Mouse (Mus musculus): ENCODE data around the gene Cald1.
A peak's percentile ranks its signal among the peaks of the same experiment; 100 is the strongest.

Cald1 gene

DNA sequence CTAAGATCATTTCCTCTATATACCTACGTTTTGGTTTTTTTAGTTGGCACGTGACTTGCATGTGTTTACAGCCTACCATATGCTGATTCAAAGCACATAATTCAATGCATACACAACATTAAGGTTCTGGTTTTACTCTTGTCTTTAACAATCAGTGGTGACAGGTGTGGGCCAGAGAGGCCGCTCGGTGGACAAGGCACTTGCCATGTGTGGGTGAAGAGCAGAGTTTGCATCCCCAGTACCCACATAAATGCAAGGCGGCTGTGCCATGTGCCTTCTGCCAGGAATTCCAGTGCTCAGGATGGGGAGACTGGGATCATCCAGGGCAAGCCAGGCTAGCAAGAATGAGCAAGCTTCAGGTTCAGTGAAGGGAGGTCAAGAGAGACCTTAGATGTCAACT lies 14.8 kb downstream of the Cald1 start:
- DNase-seq (ENCODE audit: low spot score): no peak

DNA sequence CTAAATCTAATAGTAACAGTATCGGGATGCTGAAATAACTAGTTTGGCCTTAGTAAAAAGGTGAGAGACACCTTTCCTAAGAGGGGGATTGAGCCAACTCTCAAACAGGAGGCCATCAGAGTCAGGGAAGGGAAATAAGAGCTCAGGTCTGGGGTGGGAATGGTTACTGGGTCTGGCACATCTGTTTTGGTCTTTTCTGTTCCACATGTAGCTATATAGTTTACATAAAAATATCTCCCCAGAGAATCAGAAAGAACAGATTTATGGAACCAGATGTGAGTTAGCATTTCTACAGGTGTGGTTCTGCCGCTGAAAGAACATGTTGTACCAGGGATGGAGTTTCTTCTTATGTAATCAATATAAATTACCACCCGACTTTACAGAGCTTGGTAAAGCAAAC lies 17.1 kb downstream of the Cald1 start:
- no peak for DNase-seq (ENCODE audit: low spot score)

DNA sequence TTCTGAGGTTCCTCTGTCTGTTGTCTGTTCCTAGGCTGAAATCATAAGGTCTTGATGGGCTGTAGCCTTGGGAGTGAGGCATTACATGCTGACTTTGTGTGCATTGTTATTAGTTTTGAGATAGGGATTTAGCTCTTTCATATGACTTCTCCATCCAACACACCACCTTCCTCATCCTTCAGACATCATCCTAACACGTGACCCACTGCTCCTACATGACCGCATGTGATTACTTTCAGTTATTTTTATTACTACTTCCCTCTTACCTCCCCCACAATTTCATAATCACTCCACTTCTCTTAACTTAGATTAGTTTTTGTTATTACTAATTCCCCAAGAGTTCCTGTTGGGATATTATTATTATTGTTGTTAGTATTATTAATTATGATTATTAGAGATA lies 21.2 kb downstream of the Cald1 start:
- no peak for DNase-seq (ENCODE audit: low spot score)

DNA sequence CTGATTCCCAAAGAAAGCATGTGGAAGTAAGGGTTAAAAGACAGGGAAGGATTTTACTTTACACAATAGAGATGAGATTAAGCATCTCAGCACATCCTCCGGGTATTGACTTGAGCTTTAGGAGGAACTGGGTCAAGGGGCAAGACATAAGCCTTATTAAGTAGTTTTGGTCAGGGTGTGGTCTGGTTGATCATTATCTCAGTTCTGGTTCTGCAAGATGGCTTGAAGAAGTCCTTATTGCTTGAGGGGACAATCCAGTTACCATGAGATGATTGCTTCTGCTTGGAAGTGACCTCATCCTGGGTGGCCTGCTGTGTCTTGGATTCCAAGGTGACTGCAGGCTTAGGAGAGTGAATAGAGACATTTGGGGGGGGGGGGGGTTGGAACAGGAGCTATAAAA lies 21.9 kb downstream of the Cald1 start:
- DNase-seq (ENCODE audit: low spot score): peak; percentile 43

DNA sequence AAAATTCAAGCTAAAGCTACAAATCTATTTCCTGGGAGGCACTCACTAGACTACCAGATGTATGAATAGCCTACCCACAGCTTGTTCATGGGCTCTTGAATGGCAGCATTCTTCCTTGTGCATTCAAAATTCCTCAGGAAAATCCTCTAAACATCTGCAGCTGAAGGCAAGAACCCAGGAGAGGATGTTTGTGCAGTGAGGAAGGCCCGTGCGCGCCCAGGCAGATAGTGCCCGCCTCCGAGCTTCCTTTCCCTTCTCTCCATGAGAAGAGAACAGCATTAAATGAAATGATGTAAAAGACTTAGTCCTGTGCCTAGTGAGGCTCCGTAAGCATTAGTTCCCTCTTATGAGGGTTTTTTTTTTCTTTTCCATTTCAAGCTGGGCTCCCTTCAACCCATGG lies 24.6 kb downstream of the Cald1 start:
- no peak for DNase-seq (ENCODE audit: low spot score)

DNA sequence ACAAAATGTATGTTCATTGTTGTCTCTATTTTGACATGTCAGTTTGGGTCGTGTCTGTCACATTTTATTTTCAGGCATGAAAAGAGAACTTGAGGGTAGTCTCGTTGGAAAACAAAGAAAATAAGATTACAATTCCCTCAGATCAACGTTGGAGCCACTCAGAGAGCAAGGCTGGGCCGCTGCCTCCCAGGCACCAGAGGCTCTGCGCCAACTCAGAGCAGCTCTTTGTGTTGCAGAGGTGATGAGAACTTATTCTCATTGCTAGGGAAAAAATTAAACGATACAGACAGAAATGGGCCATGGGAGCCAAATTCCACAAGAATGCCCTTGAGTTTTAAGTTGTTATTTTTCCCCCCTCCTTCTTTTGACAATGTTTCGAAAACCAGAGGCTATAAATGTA lies 25.0 kb downstream of the Cald1 start:
- no peak for DNase-seq (ENCODE audit: low spot score)

DNA sequence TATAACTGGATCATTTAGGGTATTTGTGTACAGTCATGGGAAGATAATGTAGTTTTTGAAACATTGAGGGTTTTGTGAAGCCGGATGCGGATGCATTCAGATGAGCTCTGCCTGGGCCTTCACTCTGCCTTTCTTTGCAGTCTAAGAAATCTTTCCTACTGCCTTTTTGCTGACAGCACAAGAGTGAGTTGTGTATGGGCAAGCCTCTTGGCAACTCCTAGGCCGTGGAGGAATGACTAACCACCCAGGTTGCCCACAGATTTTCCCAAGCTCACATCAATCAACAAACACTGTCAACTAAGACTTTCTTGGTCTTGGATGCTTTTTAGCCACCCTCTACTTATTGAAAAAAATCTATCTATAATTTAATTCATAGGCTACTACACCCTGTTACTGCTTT lies 26.2 kb downstream of the Cald1 start:
- DNase-seq (ENCODE audit: low spot score): no peak

DNA sequence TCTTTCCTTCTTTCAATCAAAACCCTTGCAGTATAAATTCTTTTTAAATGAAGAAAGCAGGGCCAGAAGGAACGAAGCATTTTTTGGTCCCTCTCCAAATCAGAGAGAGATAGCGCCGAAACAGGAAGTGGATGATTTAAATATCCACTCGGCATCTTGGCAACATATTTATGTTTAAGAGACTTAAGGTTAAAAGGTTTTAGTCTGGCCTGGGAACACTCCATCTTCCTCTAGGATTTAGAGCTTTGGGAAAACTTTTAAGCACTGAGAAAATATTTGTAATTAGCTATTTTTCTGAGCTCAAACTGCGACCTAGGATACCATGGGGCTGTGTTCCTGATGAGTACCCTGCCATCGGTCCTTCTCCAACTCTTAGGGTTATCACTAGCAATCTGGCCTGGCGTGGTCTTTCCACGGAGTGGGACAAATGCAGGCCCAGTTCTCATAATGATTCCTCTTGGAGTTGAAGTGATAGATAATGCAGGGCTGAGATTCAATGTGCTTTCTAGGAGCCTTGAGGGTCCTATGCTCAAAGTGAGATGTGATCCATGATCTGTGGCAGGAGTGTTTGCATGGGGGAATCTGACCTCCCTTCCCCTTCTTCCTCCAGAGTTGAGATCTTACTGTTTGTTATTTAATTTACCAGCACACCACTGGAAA lies 28.4 kb downstream of the Cald1 start:
- DNase-seq (ENCODE audit: low spot score): no peak

DNA sequence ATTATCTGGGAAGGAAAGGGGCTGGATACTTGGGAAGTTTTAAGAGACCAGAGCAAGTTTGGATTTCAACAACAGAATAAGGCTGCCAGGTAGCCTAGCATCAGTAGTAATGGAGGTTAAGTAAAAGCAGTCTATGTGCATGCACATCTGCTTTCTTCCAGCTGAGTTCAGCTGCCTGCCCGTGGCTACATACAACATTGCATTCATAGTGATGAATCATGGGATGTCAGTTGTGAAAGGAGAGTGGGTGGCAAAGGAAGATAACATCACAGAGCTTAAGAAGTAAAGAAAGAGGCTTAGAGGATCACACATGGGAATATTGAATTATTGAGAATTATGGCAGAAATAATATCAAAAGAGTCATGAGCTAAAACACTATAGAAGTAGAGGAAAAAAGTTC lies 29.8 kb downstream of the Cald1 start:
- no peak for DNase-seq (ENCODE audit: low spot score)

DNA sequence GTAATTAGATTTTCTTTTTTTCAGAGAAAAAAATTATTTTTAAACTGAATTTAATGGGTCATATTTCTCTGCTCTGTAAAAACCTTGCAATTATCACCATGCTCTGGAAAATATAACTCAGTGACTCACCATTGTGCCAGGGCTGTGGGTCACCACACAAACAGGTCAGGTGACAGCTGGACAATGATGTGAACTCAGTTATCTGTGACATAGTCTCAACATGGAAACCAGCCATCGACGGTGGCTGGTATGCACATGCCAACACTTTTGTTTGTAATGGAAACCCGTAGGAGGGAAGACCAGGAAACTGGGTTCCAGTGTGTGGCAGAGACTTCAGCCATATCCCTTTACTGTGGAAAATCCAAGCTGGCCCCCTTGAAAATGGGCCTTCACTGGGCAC lies 35.5 kb downstream of the Cald1 start:
- DNase-seq (ENCODE audit: low spot score): peak; percentile 24

DNA sequence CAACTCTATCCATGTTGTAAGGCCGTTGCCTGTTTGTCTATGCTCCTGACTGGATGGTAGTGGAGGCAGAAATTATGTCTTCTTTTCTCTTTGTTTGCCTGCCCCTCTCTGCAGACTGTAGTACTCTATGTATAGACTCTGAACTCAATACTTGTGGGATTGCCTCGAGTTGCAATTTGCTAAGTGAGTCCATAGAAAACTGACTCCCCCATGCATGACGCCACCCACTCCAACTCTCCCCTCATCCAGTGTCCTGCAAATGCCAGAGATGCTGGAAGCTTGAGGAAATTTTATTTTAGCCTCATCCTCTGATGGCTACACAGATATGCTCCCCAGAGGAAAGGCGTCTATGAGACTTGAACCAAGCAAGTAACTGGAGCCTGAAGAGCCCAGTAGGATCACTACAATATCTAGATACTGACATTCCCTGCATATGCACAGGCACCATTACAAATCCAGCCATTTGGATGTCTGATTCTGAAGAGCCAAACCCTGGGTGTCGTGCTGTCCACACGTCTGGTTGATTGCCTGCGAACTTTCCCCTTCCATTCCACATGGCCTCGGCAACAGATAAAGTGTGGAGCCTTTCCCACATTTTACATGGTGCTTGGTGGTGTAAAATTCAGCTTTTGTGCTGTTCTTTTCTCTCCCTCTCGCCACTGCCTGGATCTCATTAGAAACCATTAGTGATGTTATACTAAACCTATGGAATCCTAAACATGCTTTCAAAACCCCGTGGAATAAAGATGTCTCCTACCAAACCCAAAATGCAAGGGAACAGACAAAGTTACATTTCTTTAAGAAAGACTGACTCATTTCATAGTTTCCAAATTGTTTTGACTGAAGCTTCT lies 39.5 kb downstream of the Cald1 start:
- DNase-seq (ENCODE audit: low spot score): peak; percentile 21

DNA sequence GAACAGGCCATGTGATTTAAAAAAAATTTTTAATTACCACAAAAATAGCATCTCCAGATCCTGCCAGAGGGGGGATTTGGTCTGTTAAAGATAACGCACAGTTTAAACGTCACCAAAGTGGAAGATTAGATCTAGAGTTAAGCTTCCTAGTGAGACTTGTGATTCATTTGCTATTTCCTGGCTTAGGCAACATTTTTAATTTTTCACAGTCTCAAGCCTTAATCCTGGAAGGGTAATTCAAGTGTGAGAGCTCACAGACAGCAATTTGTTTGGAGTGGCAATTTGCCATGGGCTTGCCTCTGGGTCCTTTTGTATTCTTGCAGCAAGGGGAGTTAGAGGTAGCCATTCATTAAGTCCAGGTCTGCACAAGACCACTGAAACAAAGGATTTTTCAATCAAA lies 40.4 kb downstream of the Cald1 start:
- peak; percentile 51 for DNase-seq (ENCODE audit: low spot score)

DNA sequence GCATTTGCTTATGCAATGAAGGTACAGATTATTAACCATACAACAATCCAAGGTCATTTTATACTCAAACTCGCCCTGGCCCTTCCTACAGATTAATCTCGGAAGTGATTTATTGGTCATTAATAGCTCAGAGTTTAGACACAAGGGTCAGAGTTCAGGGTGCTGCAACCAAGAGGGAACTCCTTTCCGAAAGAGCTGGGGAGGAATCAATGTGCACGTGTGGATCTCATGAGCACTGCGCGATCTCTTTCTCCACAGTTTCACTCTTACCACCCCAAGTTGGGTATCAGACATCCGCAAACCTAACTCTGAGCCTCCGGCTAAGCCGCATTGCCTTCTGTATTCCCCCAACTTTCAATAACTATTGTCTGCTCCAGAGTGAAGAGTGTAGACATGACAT lies 41.9 kb downstream of the Cald1 start:
- no peak for DNase-seq (ENCODE audit: low spot score)

DNA sequence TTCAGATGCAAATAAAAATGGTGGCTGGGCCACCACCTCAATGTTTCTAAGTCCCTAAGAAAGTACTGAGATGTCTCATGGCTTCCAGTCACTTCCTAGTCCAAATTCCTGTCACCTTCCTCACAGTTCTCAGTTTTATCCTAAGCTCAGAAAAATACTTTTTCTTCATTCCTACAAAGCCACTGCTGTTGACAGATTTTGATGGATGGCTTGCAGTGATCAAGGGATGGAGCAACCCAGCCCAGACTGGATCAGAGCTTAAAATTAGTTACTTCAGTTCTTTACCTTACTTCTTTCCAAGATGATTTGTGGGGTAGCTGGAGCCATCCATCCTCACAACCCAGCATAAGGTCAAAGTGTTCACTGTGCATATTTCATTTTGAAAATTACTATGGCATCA lies 42.8 kb downstream of the Cald1 start:
- DNase-seq (ENCODE audit: low spot score): no peak

DNA sequence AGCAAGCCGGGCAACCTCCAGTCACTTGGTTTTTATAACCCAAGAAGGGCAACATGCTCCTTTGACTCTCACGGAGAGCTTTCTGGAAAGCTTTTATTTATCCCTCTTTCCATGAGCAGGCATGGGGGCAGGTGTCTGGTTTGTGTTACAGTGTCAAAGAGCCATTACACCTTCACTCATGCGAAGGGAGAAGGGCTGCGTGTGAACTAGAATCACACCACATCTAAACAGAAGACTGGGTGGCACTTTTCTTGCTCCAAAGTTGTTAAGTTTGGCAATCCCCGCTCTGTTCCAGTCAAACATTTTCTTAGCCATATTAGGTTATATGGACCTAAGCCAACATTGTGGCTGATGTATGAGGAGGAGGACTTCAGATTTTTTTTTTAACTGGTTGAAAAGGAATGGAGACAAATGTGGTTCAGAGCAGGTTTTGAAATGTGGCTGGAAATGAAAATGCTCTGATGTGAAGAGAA lies 43.8 kb downstream of the Cald1 start:
- DNase-seq (ENCODE audit: low spot score): no peak

DNA sequence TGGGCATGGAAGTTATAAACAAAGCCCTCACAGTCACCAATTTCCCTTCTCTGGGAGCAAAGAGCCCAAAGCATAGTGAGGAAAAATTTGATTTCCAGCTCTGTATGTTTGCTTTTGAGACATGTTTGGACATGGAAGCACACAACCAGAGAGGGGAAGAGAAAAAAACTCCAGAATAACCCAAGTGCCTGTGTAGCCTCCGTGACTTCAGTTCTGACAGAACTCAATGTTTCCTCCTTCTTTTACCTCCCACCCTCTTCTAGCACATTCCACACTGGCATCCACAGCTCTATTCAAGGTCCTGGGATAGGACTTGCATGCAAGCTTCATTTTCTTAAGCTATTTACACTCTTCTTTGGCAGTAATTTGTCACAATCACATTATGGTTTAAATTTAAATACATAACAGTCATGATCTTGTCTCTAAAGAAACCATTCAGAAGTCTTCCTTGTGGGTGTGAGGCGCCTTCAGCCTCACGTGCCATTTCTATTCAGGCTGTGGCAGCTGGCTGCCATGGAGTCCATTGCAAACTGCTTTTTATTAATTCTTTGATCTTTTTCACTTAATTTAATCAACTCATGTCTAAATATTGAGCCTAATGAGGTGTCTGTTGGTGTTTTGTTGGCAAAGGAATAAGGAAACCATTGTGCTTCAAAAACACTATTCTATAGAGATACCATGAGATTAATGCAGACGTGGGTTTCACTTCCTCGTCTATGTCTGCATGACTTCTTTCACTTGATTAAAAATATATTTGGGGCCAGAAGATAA lies 49.9 kb downstream of the Cald1 start:
- peak; percentile 10 for DNase-seq (ENCODE audit: low spot score)

DNA sequence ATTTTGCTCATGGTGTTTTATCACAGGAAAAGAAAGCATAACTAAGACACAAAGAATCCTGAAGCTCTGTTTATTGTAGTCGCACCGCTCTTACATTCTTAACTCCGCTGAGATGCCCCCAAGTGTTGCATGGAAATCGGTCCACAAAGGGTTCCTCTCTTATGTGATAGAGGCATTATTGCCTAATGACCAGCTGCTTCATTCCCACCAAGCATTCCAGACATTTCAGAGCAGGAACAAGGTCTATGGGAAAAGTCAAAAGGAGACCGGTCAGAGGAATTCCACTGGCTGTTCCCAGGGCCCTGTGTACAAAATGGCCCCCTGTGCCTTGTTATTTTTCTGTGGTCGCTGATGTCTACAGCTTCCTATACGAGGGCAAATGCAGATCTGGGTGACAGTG lies 53.0 kb downstream of the Cald1 start:
- DNase-seq (ENCODE audit: low spot score): no peak

DNA sequence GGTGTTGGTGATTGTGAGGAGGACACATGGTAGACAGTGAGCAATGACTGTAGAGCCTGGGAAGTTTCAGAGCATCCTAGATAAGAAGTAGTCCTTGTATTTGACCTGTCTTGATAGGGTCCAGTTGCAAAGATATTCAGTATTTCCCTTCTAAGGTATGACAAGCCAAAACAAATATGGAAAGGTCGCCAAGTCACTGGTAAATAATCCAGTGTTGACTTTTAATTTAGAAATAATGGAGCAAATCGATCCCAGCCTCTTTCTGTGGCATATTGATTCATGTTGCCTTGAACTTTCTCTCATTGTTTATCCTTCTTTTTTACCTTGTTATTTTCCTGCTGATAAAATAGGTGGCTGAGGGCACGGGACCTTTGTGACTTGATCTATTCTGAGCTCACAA lies 57.4 kb downstream of the Cald1 start:
- no peak for DNase-seq (ENCODE audit: low spot score)

DNA sequence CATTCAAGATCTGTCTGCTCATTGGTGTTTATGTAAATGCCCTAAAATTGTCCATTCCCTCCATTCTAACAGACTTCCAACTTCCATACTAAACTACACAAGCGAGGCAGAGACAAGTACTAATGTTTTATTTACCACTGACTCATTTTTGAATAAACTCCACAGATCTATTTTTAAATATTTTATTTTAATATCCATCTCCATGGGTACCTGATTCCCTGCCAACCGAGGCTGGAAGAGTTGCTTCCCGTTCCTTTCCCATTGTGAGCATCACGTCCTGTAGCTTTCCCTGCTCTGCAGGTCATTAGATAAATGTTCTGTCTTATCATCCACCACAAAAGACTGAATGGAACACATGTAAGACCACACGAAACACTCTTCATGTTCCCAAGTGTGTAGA lies 60.5 kb downstream of the Cald1 start:
- no peak for DNase-seq (ENCODE audit: low spot score)

DNA sequence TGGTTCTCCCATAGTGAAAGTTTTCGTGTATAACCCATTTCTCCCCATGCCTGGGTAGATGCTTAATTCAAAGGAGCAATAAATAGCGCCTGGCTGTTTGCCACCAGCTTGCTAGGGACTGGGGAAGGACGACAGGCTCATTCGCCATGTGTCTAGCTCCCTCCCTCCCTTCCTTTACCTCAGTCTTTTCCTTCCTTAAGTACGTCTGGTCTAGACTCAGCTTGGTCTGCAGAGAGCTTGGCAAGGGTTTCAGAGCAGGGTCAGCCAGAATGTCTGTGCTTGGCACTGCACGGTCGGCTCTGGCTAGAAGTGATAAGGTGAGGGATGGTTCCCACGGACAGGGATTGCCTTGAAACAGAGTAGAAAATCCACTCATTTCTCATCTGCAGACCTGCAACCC lies 62.4 kb downstream of the Cald1 start:
- peak; percentile 8 for DNase-seq (ENCODE audit: low spot score)

DNA sequence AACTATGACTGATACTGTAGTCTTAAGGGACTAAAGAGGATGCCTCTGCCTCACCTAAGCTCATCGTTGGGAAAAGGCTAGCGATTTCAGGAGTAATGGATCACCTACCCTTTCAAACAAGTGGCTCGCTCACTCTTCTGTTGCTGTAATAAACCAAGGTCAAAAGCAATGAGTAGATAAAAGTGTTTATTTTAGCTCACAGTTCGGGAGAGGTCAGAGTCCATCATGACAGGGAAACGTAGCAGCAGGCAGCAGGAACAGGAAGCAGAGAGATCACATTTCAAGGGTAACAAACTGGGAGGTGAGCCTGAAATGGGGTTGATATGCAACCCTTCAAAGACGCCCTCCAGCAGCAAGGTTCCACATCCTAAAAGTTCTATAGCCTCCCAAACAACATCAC lies 64.3 kb downstream of the Cald1 start:
- DNase-seq (ENCODE audit: low spot score): no peak

DNA sequence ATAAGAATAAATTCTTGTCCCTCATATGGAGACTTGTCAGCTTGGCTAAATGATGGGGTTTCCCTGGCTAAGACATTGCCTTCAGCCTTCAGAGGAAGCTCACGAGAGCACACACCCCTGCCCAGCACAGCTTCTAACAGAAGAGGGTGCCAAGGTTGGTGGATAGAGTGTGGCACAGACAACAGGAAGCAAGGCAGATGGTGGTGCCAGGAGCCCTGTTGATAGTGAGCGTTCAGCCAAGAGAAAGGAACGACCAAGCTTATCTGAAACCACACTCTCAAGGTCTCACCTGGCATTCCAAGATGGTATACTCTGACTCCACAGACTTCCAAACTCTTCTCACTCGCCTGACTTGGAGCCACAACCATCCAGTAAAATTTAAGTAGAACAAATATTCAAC lies 66.0 kb downstream of the Cald1 start:
- DNase-seq (ENCODE audit: low spot score): no peak

DNA sequence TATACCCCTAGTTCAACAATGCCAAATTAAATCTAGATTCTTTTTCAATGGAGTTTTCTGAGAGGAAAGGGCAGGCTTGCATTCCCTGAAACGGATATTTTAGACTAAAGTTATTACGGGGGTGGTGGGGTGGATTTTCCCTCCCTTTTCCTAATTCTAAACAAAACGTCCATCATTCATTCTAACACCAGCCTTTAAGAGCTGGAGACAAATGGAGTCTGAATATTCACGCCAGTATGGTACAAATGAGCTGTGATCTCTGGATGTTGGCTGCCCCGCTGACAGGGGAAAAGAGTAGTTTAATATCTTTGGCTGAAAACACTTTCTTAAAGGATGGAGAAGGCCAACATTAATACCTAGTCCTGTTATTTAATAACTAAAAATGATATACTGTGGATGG lies 66.4 kb downstream of the Cald1 start:
- DNase-seq (ENCODE audit: low spot score): no peak
